Mouse (Mus musculus) hindbrain, postnatal 0 days (tissue): ENCODE data around the gene Nxpe4. TPM values are rescaled to one million over a fixed set of nuclear protein-coding genes. Genes with fewer than 3 reads are reported as not detected.
"Not testable (repeated sequence)": the region's sequence is repeated elsewhere in the genome, so short reads cannot be mapped to it uniquely, and the experiment has no call there.

Experiments used
- ATAC-seq: fragments of 200-750 bp; cut with Nextera tagmentation; 2 replicates; pipeline ENCODE4 v1.8.0; 2017; ENCODE audit warnings: mild to moderate bottlenecking, moderate TSS enrichment, moderate library complexity
- DNase-seq: peaks from one replicate; pipeline ENCODE4 v3.0.0-alpha.2; 2015; ENCODE audit warnings: low spot score
- H3K27ac ChIP-seq: fragments of 300-500 bp; sonication (generic); 2 replicates; pipeline ENCODE4 v1.5.1; 2014; ENCODE audit warnings: mild to moderate bottlenecking
- H3K27me3 ChIP-seq: fragments of 300-500 bp; sonication (generic); 2 replicates; pipeline ENCODE4 v1.6.1; 2014; ENCODE audit warnings: low read length, mixed read lengths; ENCODE audit not compliant: insufficient read depth
- H3K36me3 ChIP-seq: fragments of 300-500 bp; sonication (generic); 2 replicates; pipeline ENCODE4 v1.6.1; 2014; ENCODE audit warnings: low read length, mixed read lengths; ENCODE audit not compliant: insufficient read depth
- H3K4me1 ChIP-seq: fragments of 300-500 bp; sonication (generic); 2 replicates; pipeline ENCODE4 v1.6.1; 2014; ENCODE audit warnings: antibody characterized with exemption, low read length, mixed read lengths; ENCODE audit not compliant: insufficient read depth
- H3K4me2 ChIP-seq: fragments of 300-500 bp; sonication (generic); 2 replicates; pipeline ENCODE4 v1.6.1; 2014; ENCODE audit warnings: low read depth, mild to moderate bottlenecking, low read length, moderate library complexity, mixed read lengths
- H3K4me3 ChIP-seq: fragments of 300-500 bp; sonication (generic); 2 replicates; pipeline ENCODE4 v1.5.1; 2014; ENCODE audit warnings: low read length
- H3K9ac ChIP-seq: fragments of 300-500 bp; sonication (generic); replicated peaks from 2 replicates; pipeline ENCODE4 v1.6.1; 2014; ENCODE audit warnings: mild to moderate bottlenecking, low read length, moderate library complexity, mixed read lengths
- H3K9me3 ChIP-seq: fragments of 300-500 bp; sonication (generic); 2 replicates; pipeline ENCODE4 v1.6.1; 2016; ENCODE audit warnings: low read length, mixed read lengths
- CTCF ChIP-seq: IDR thresholded peaks from 2 replicates; pipeline ENCODE4 v1.5.1; 2016; ENCODE audit warnings: antibody characterized with exemption, control low read depth, low read depth
- WGBS: fragments of 180-500 bp; shearing (Covaris S2); extraction: QIAGEN DNeasy Blood & Tissue Kit; methylation state at CpG from one replicate; pipeline ENCODE4 v1.1.7; 2014; 5-methylcytosine and 5-hydroxymethylcytosine counted together
- polyA plus RNA-seq: library from polyadenylated mRNA; unstranded; fragments of >200 nt; fragmentation: Nextera tagmentation; extraction: Ambion mirVana; gene quantifications from 2 replicates; pipeline ENCODE4 v1.2.1, GENCODE M21; 2015
- total RNA-seq: library from RNA; depleted of rRNA; stranded (reverse); fragments of >200 nt; gene quantifications from 2 replicates; pipeline ENCODE4 v1.2.3, GENCODE M21; 2014

Nxpe4 gene
- total and polyA plus RNA-seq, 2 experiments from 2014 or later = 10.8 to 17.1 TPM

DNA sequence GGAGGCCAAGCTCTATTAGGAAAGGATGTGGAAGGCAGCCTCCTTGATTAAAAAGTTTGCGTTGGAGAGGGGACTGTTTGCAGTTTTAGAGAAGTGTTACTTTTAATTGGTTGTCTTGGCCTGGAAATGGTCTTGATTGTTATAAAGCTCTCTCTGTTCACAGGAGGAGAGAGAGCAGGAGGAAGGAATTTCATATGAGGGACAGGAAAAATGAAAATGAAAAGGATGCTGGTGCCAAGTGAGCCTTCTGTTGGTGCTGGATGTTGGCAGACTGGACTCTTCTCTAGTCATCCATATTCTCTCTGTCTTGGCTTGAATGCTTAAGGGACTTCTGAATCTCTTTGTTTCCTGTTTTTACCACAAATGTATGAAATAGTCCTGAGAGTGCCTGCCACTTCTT lies 106.1 kb downstream of the Nxpe4 start:
- no peak overlapping the region for H3K4me2 ChIP-seq

DNA sequence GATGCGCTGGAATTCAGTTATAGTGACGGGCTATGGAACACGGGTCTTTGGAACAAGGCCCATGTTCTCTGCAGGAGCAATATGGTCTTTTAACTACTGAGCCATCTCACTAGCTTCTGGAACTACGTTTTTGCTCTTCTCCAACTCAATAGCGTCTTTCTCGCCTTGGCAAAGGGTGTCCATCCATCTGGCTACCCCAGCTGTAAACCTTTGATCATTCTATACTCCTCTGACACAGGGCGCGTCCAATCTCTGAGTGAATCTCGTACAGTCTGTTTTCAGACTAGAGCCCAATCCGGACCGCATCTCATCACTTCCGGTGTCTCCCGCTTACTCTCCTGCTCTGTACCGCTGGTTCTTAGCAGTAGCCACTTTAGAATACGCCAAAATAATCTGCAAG lies 115.0 kb downstream of the Nxpe4 start:
- H3K36me3 ChIP-seq = no peaks in the 10 kb centered on the region
- TF ChIP-seq CTCF = no peak
- ATAC-seq (no peak), DNase-seq (no peak)
- no peak overlapping the region for H3K4me3 ChIP-seq
- H3K9me3 ChIP-seq = no peaks in the 10 kb centered on the region
- no peaks in the 10 kb centered on the region for H3K4me1 ChIP-seq
- WGBS = 82% methylated on average over 15 of the region's 15 CpGs
- H3K4me2 ChIP-seq = no peak overlapping the region
- no peaks in the 10 kb centered on the region for H3K27me3 ChIP-seq
- no peak overlapping the region for H3K9ac ChIP-seq
- H3K27ac ChIP-seq = no peak overlapping the region

More for the DNA sequence above, 106.1 kb downstream of the Nxpe4 start:
- H3K9ac ChIP-seq = no peak overlapping the region
- H3K36me3 ChIP-seq = no peaks in the 10 kb centered on the region
- ATAC-seq = no peak
- no peak overlapping the region for H3K4me3 ChIP-seq
- WGBS = 61% methylated on average over 1 of the region's 1 CpGs
- H3K27me3 ChIP-seq = no peaks in the 10 kb centered on the region
- no peak for TF ChIP-seq CTCF
- H3K27ac ChIP-seq = no peak overlapping the region
- H3K4me1 ChIP-seq = no peaks in the 10 kb centered on the region
- H3K9me3 ChIP-seq = no peaks in the 10 kb centered on the region
- DNase-seq = no peak

DNA sequence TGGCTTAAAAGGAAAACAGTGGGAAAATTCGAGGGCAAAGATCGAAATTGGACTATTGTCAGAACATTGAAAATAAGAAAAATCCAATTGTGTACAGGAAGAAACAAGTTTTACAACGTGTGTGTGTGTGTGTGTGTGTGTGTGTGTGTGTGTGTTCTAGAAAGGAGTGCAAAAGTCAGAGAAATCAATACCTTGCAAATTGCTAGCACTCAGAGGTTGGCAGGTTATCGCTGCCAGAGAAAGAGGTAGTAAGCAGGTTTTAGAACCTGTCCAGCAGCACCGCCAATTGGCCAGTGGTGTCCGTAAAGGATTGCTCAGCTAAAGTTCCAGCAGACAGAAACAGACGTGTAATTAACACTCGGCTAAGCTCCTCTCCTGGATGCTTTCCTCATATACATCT lies 122.4 kb downstream of the Nxpe4 start:
- Histone ChIP-seq H3K4me2 (no peak overlapping the region), H3K27ac (no peak overlapping the region), H3K9ac (no peak overlapping the region), H3K9me3 (no peaks in the 10 kb centered on the region), H3K4me1 (no peaks in the 10 kb centered on the region), H3K36me3 (no peaks in the 10 kb centered on the region), H3K27me3 (no peaks in the 10 kb centered on the region), H3K4me3 (no peak overlapping the region)
- DNase-seq (no peak), ATAC-seq (no peak)
- TF ChIP-seq CTCF = no peak
- 87% methylated on average over 8 of the region's 8 CpGs for WGBS

DNA sequence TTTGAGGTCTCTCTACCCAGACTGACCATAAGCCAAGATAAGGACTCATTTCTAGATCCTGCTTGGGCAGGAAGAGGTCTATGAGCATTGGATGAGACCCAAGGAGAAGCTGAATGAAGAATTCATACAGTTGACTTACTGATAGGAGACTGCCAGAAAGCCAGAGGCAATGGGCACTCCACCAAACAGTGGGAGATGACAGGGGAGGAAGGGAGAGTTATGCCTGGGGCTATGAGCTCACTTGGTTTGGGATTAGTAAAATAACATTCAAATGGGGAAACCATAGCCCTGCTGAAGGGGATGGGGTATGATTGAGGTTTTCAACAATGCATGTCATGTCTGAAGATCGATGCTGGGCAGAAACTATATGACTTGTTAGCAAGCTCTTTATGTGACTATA lies 128.5 kb downstream of the Nxpe4 start:
- no peak overlapping the region for H3K9ac ChIP-seq
- TF ChIP-seq CTCF = no peak
- 91% methylated on average over 1 of the region's 1 CpGs for WGBS
- no peaks in the 10 kb centered on the region for H3K9me3 ChIP-seq
- H3K27me3 ChIP-seq = no peaks in the 10 kb centered on the region
- no peak for ATAC-seq
- H3K27ac ChIP-seq = no peak overlapping the region
- no peak overlapping the region for H3K4me3 ChIP-seq
- H3K36me3 ChIP-seq = no peaks in the 10 kb centered on the region
- no peak for DNase-seq
- H3K4me2 ChIP-seq = no peak overlapping the region
- H3K4me1 ChIP-seq = no peaks in the 10 kb centered on the region

DNA sequence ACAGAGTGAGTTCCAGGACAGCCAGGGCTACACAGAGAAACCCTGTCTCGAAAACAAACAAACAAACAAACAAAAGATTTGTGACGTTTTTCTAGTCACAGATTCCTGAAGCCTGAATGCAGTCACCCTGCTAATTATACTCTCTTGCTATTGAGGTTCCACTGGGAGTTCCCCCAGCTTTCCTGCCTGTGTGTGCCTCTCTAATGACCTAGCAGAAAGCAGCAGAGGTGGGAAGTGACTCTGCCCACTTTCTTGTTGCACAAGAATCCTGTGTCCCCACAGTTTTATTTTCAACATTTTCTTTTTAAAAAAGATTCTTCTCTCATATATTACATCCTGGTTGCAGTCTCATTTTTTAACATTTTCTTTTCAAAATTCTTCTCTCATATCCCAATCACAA lies 132.9 kb downstream of the Nxpe4 start:
- WGBS = 57% methylated on average over 2 of the region's 2 CpGs
- Histone ChIP-seq H3K36me3 (no peaks in the 10 kb centered on the region), H3K27me3 (no peaks in the 10 kb centered on the region), H3K4me2 (no peak overlapping the region), H3K27ac (no peak overlapping the region), H3K9me3 (no peaks in the 10 kb centered on the region), H3K9ac (no peak overlapping the region), H3K4me1 (no peaks in the 10 kb centered on the region), H3K4me3 (no peak overlapping the region)
- TF ChIP-seq CTCF = no peak
- no peak for ATAC-seq
- no peak for DNase-seq

DNA sequence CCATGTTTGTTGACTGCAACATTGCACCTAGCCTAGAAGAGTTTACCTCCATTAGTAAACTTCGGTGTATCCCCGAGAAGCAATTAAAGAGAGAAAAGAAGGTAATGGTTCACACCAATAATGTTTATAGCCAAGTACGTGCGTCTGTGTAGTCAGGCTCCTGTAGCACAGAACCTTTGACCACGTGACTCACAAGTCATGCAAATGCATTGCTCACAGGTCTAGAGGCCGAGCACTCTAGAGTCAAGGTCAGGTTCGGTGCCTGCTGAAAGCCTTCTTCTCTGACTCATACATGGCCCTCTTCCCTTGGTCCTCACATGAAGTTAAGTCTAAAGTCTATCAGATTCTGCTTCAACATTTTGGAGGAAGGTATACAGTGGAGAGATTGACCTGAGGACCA lies 137.2 kb downstream of the Nxpe4 start:
- Histone ChIP-seq H3K4me3 (no peak overlapping the region), H3K9ac (no peak overlapping the region), H3K9me3 (no peaks in the 10 kb centered on the region), H3K4me1 (no peaks in the 10 kb centered on the region), H3K27ac (no peak overlapping the region), H3K36me3 (no peaks in the 10 kb centered on the region), H3K4me2 (no peak overlapping the region), H3K27me3 (no peaks in the 10 kb centered on the region)
- TF ChIP-seq CTCF = no peak
- 93% methylated on average over 7 of the region's 7 CpGs for WGBS
- DNase-seq (no peak), ATAC-seq (no peak)

DNA sequence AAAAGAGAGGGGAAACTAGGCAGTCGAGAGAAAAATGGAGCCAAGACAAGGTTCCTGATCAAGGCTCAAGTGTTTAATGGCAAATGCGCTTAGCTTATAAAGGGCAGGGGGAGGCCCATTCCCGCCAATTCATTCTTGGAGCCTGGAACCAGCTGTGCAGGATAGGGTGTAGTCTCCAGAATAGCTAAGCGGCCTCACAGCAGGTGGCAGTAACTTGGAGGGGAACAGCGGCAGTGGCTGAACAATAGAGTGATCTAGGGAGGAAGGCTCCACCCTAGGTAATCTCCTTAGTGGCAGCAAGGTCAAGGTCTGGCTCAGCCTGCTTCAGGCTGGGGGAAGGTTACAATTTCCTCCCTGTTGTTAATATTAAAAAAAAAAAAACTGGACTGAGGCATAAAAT lies 141.7 kb downstream of the Nxpe4 start:
- DNase-seq, H3K27ac ChIP-seq, H3K36me3 ChIP-seq, H3K4me1 ChIP-seq, H3K27me3 ChIP-seq, ATAC-seq, H3K4me3 ChIP-seq, H3K9me3 ChIP-seq, H3K4me2 ChIP-seq, H3K9ac ChIP-seq: not testable (repeated sequence)
- WGBS = 32% methylated on average over 5 of the region's 5 CpGs
